Mouse (Mus musculus) liver, embryonic 14.5 days (tissue): ENCODE measurements around the gene Snx14. TPM values are rescaled to one million over a fixed set of nuclear protein-coding genes. Genes with fewer than 3 reads are reported as not detected.
"Not testable (repeated sequence)": the region's sequence is repeated elsewhere in the genome, so short reads cannot be mapped to it uniquely, and the experiment has no call there.

Experiments
- ATAC-seq: fragments of 200-750 bp; cut with Nextera tagmentation; 2 replicates; pipeline ENCODE4 v1.8.0; 2017; ENCODE audit warnings: moderate number of reproducible peaks, mild to moderate bottlenecking, moderate library complexity; ENCODE audit not compliant: insufficient read depth
- DNase-seq, 3 experiments: peaks; one replicate each; pipeline ENCODE4 v3.0.0-alpha.2; 2012 to 2013; ENCODE audit warnings: low read depth in 3 of 3, low spot score in 3 of 3
- H3K27ac ChIP-seq: fragments of 300-500 bp; sonication (generic); 2 replicates; pipeline ENCODE4 v1.5.1; 2014; ENCODE audit warnings: moderate library complexity, mild to moderate bottlenecking, control low read depth, inconsistent platforms
- H3K27me3 ChIP-seq: fragments of 300-500 bp; sonication (generic); 2 replicates; pipeline ENCODE4 v1.6.1; 2014; ENCODE audit warnings: mild to moderate bottlenecking, low read length, moderate library complexity; ENCODE audit not compliant: control insufficient read depth, insufficient read depth
- H3K36me3 ChIP-seq: fragments of 300-500 bp; sonication (generic); replicated peaks from 2 replicates; pipeline ENCODE4 v1.6.1; 2014; ENCODE audit warnings: low read depth; ENCODE audit not compliant: control insufficient read depth, insufficient read depth
- H3K4me1 ChIP-seq, 2 experiments: fragments of 200-500 bp in 1 of 2; fragments of 300-500 bp in 1 of 2; sonication (generic) in 1 of 2; replicated peaks; 2 replicates each; pipeline ENCODE4 v1.6.1; 2012 to 2014; ENCODE audit warnings: antibody characterized with exemption in 1 of 2, inconsistent platforms in 1 of 2, low read length in 1 of 2; ENCODE audit not compliant: control insufficient read depth in 2 of 2, insufficient read depth in 2 of 2
- H3K4me2 ChIP-seq: fragments of 300-500 bp; sonication (generic); 2 replicates; pipeline ENCODE4 v1.6.1; 2014; ENCODE audit warnings: low read depth, mild to moderate bottlenecking, control low read depth, moderate library complexity
- H3K4me3 ChIP-seq, 2 experiments: fragments of 200-500 bp in 1 of 2; fragments of 300-500 bp in 1 of 2; sonication (generic) in 1 of 2; 2 replicates each; pipeline ENCODE4 v1.5.1; 2012 to 2014; ENCODE audit warnings: low read depth in 2 of 2, low read length in 2 of 2, mild to moderate bottlenecking in 2 of 2, control low read depth in 1 of 2, inconsistent platforms in 1 of 2, moderate library complexity in 1 of 2; ENCODE audit not compliant: insufficient read depth in 1 of 2
- H3K9ac ChIP-seq: fragments of 300-500 bp; sonication (generic); replicated peaks from 2 replicates; pipeline ENCODE4 v1.6.1; 2014; ENCODE audit warnings: mild to moderate bottlenecking, control low read depth, moderate library complexity
- H3K9me3 ChIP-seq: fragments of 300-500 bp; sonication (generic); 2 replicates; pipeline ENCODE4 v1.6.1; 2016; ENCODE audit warnings: low read length, mixed read lengths; ENCODE audit not compliant: control insufficient read depth
- CTCF ChIP-seq: IDR thresholded peaks from 2 replicates; pipeline ENCODE4 v1.5.1; 2016; ENCODE audit warnings: antibody characterized with exemption, low read depth, control low read depth
- EP300 ChIP-seq: IDR thresholded peaks from 2 replicates; pipeline ENCODE4 v1.6.1; 2016; ENCODE audit warnings: antibody characterized with exemption, low read depth
- WGBS: fragments of 180-500 bp; shearing (Covaris S2); extraction: QIAGEN DNeasy Blood & Tissue Kit; methylation state at CpG from one replicate; pipeline ENCODE4 v1.1.7; 2014; ENCODE audit not compliant: insufficient replicate concordance; 5-methylcytosine and 5-hydroxymethylcytosine counted together
- polyA plus RNA-seq, 2 experiments: library from polyadenylated mRNA; depleted of rRNA in 1 of 2; stranded (reverse) in 1 of 2; unstranded in 1 of 2; fragments of >200 nt; fragmentation: Nextera tagmentation in 1 of 2; extraction: Ambion mirVana in 1 of 2; gene quantifications; 2 replicates each; pipeline versions ENCODE4 v1.2.1 to v1.2.3; 2012 to 2014

The Snx14 gene
- 4.8 and 8.6 TPM in 2 replicates for polyA plus RNA-seq (2012; rRNA removed)
- polyA plus RNA-seq (2014; fragmentation: Nextera tagmentation; extraction: Ambion mirVana) = 9.9 and 10.1 TPM in 2 replicates

DNA sequence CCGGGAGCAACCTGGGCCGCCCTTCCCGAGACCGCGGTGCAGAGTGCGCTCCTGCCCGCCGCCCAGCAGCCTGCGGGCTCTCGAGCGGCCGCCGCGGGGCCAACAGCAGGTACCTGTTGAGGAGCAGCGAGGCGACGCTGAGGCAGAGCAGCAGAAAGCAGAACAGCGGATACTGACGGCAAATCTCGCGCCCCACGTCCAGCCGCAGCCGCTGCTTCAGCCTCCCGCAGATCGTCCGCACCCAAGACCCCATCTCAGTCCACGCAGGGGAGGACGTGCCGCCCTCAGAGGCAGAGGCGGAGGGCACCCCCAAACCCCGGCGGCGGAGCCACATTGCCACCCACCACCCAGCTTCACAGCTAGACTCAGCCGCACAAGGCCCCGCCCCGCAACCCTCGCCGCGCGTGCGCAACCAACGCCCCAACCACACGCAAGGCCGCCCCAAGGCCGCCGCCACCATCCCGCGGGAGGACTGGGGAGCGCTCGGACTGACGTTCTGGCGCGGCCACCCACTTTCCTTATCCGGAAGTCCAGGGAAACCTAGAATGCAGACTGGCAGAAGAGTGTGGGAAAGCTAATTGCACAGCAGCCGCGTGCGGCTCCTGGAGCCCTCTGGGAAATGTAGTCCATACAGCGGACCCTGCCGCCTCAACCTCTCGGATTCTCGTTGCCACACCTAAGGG, at the start of gene Snx14:
TSS of gene Snx14 (minus strand) at position 404 of the 683 bp plus-strand sequence.
- H3K9me3 ChIP-seq = no peaks in the 10 kb centered on the region
- under 1% methylated on average over 62 of the region's 62 CpGs for WGBS
- ATAC-seq (peak; percentile 97), DNase-seq (peak; percentile 80 to 84 (median 81))
- H3K27ac ChIP-seq = peak within 1 kb of the TSS; percentile 80
- peak within 1 kb of the TSS; percentile 89 for H3K9ac ChIP-seq
- TF ChIP-seq EP300 = no peak
- no peak; the same call in 1 of the 2 replicates for TF ChIP-seq CTCF
- peaks cover 9 to 10% of the 10 kb centered on the region in 2 experiments for H3K4me1 ChIP-seq
- no peaks in the 10 kb centered on the region for H3K36me3 ChIP-seq
- peak within 1 kb of the TSS; percentile 68 to 83 for H3K4me3 ChIP-seq
- H3K27me3 ChIP-seq = no peaks in the 10 kb centered on the region
- H3K4me2 ChIP-seq = peak within 1 kb of the TSS; percentile 94

DNA sequence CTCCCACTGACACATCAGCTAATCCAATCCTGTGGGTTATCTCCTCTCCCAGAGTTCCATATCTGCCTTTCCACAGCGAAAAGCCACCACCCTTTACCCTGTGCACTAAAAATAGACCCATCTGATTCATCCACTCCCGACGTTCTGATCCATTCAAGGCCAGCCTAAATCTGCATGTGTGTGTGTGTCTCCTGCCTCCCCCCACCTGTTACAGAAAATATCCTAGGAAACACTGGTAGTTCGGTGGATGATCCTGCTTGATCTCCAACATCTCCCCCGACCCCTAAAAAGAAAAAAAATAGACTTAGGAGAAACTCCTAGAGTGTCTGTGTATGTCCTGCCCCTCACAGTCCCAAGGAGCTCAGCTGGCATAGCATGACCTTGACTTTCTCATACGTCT, 45.8 kb upstream of the Snx14 start:
- Histone ChIP-seq H3K4me3 (no peak overlapping the region), H3K9ac (no peak overlapping the region), H3K4me1 (peaks cover 7 to 9% of the 10 kb centered on the region in 2 experiments), H3K27ac (no peak overlapping the region), H3K36me3 (peaks cover 7% of the 10 kb centered on the region), H3K9me3 (no peaks in the 10 kb centered on the region), H3K4me2 (no peak overlapping the region), H3K27me3 (no peaks in the 10 kb centered on the region; the same call in 1 of the 2 replicates)
- DNase-seq (no peak), ATAC-seq (no peak)
- 29% methylated on average over 6 of the region's 6 CpGs for WGBS
- TF ChIP-seq EP300 (no peak), CTCF (no peak)

DNA sequence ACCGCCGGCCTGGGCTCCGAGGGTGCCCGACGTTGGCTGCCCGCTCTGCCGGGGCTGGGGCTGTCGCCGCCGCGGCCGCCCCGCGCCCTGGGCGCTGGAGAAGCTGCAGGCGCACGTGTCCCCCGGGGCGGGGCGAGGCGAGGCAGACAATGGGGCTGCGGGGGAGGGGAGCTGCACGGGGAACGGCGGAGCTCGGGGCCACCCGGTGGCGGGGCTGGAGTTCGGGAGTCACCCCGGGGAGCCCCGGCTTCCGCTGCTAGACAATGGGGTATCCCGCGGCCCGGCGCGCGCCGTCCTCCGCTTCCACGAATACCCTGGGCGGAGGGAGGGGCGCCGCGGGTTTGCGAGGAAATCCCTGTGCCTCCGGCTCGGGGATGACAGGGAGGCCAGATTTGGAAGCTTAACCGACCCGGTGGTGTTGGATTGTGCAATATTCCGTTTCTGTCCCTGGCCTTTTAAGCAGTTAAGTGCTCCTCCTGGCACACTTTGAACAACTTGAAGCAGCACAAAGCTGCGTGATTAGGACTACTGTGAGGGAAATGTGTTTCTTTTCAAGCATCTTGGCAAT, 44.2 kb upstream of the Snx14 start:
- Histone ChIP-seq H3K27ac (no peak overlapping the region), H3K9ac (peak overlapping the region; percentile 73), H3K4me1 (peaks cover 7 to 9% of the 10 kb centered on the region in 2 experiments), H3K9me3 (no peaks in the 10 kb centered on the region), H3K27me3 (no peaks in the 10 kb centered on the region; the same call in 1 of the 2 replicates), H3K4me2 (peak overlapping the region; percentile 97), H3K4me3 (peak overlapping the region; percentile 87 to 94), H3K36me3 (peaks cover 16% of the 10 kb centered on the region)
- no peak for TF ChIP-seq CTCF
- TF ChIP-seq EP300 = no peak
- WGBS = under 1% methylated on average over 39 of the region's 52 CpGs
- DNase-seq (peak in 1 of 3 experiments; percentile 16), ATAC-seq (no peak)

DNA sequence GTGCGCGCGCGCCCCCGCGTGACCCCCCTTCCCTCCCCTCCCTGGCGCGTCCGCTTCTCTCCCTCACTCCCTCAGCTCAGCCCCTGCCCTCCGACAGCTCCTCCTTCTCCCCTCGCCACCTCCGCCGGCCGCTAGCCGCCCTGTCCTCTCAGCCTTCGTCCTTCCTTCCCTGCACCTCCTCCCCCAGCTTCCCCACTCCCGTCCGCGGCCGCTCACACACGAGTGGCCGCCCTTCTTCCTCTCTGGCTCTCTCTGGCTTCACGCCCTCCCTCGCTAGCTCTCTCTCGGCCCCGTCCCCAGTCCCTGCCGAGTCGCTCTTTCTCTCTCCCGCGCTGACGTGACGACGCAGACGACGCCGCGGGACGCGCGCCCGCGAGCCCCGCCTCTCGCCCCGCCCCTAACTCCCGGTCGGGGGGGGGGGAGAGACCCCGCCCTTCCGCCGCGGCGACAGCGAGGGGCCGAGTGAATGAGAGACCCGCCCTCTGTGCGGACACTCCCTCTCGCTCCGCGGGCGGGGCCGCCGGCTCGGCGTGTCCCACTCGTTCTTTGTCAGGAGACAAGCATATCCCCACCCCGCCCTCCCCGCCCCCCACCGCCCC, 43.6 kb upstream of the Snx14 start, which contains the start of gene Syncrip:
TSS of gene Syncrip (minus strand) at position 345 of the 599 bp plus-strand sequence.
- peak; percentile 88 for ATAC-seq
- H3K36me3 ChIP-seq = peaks cover 22% of the 10 kb centered on the region
- H3K27me3 ChIP-seq, H3K9me3 ChIP-seq, H3K4me1 ChIP-seq: not testable (repeated sequence)
- peak within 1 kb of the TSS; percentile 97 for H3K4me2 ChIP-seq
- H3K27ac ChIP-seq = peak within 1 kb of the TSS; percentile 78
- H3K4me3 ChIP-seq = peak within 1 kb of the TSS; percentile 87 to 94
- peak within 1 kb of the TSS; percentile 95 for H3K9ac ChIP-seq
- DNase-seq = peak; percentile 80 to 85 (median 84)
- WGBS = under 1% methylated on average over 48 of the region's 68 CpGs

DNA sequence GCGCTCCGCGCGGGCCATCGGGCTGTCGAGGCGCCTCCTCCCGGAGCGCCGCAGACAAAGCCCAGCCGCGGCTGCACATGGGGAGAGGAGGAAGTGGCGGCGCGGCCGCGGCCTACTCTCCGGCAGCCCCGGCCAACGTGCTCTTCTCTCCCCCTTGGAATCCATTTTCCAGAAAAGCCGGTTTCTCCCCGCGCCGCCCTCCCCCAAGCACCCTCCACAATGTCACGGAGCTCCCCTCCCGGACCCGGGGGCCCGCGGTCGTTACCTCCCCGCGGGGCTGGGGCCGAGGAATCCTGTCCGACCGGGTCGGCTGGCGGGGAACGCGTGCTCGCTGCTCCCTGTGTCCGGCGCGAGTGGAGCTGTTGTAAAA, 43.0 kb upstream of the Snx14 start:
- Histone ChIP-seq H3K9me3 (no peaks in the 10 kb centered on the region), H3K27me3 (no peaks in the 10 kb centered on the region; the same call in 1 of the 2 replicates), H3K36me3 (peaks cover 26% of the 10 kb centered on the region), H3K4me1 (peaks cover 7 to 9% of the 10 kb centered on the region in 2 experiments), H3K9ac (peak overlapping the region; percentile 95), H3K27ac (peak overlapping the region; percentile 72), H3K4me3 (peak overlapping the region; percentile 87 to 94), H3K4me2 (peak overlapping the region; percentile 97)
- DNase-seq (no peak), ATAC-seq (no peak)
- TF ChIP-seq EP300 (no peak), CTCF (no peak)
- WGBS = 1% methylated on average over 36 of the region's 43 CpGs
